Mouse (Mus musculus) small intestine, adult 2 months (tissue): ENCODE data around the gene Prr14l.

ENCODE experiments used
- CTCF ChIP-seq: fragments of 200-500 bp; IDR thresholded peaks from 2 replicates; pipeline ENCODE4 v1.5.1; 2012; ENCODE audit warnings: low read depth, mild to moderate bottlenecking, control low read depth, inconsistent platforms, low read length, moderate library complexity, mixed read lengths; ENCODE audit not compliant: insufficient replicate concordance, insufficient read length; ENCODE audit errors: extremely low read depth
- POLR2A ChIP-seq: fragments of 200-500 bp; IDR thresholded peaks from 2 replicates; pipeline ENCODE4 v1.6.1; 2012; ENCODE audit warnings: low read depth, mild to moderate bottlenecking, control low read depth, inconsistent platforms, low read length, moderate library complexity

GRCm38 (mm10) chr5:32852026-32852425, 2.0 kb downstream of the Prr14l start:
- TF ChIP-seq CTCF (no peak), POLR2A (no peak)
